Mouse (Mus musculus) limb, embryonic 13.5 days (tissue): Measurements from ENCODE around the gene Aldh8a1. TPM values are rescaled to one million over a fixed set of nuclear protein-coding genes. Genes with fewer than 3 reads are reported as not detected.
"Not testable (repeated sequence)": the region's sequence is repeated elsewhere in the genome, so short reads cannot be mapped to it uniquely, and the experiment has no call there.

Experiments
- ATAC-seq: fragments of 200-750 bp; cut with Nextera tagmentation; 2 replicates; pipeline ENCODE4 v1.8.0; 2017; ENCODE audit warnings: low read depth, moderate number of reproducible peaks, moderate TSS enrichment; ENCODE audit not compliant: low FRiP score
- H3K27ac ChIP-seq: fragments of 300-500 bp; sonication (generic); 2 replicates; pipeline ENCODE4 v1.5.1; 2015; ENCODE audit warnings: inconsistent platforms, mild to moderate bottlenecking, moderate library complexity
- H3K27me3 ChIP-seq: fragments of 300-500 bp; sonication (generic); 2 replicates; pipeline ENCODE4 v1.6.1; 2015; ENCODE audit warnings: mild to moderate bottlenecking, inconsistent platforms
- H3K36me3 ChIP-seq: fragments of 300-500 bp; sonication (generic); 2 replicates; pipeline ENCODE4 v1.6.1; 2015; ENCODE audit warnings: inconsistent platforms, mild to moderate bottlenecking, moderate library complexity
- H3K4me1 ChIP-seq: fragments of 300-500 bp; sonication (generic); 2 replicates; pipeline ENCODE4 v1.6.1; 2015; ENCODE audit warnings: inconsistent platforms
- H3K4me2 ChIP-seq: fragments of 300-500 bp; sonication (generic); replicated peaks from 2 replicates; pipeline ENCODE4 v1.6.1; 2015; ENCODE audit warnings: inconsistent platforms, mild to moderate bottlenecking, moderate library complexity
- H3K4me3 ChIP-seq: fragments of 300-500 bp; sonication (generic); 2 replicates; pipeline ENCODE4 v1.5.1; 2015; ENCODE audit warnings: moderate library complexity, mild to moderate bottlenecking, inconsistent platforms
- H3K9ac ChIP-seq: fragments of 300-500 bp; sonication (generic); 2 replicates; pipeline ENCODE4 v1.6.1; 2015; ENCODE audit warnings: mild to moderate bottlenecking, inconsistent platforms
- H3K9me3 ChIP-seq: fragments of 300-500 bp; sonication (generic); 2 replicates; pipeline ENCODE4 v1.6.1; 2016; ENCODE audit warnings: inconsistent platforms
- WGBS: fragments of 180-500 bp; shearing (Covaris S2); methylation state at CpG from one replicate; pipeline ENCODE4 v1.1.7; 2015; 5-methylcytosine and 5-hydroxymethylcytosine counted together
- polyA plus RNA-seq: library from polyadenylated mRNA; unstranded; fragments of >200 nt; fragmentation: Nextera tagmentation; extraction: Ambion mirVana; gene quantifications from 2 replicates; pipeline ENCODE4 v1.2.1, GENCODE M21; 2015

The Aldh8a1 gene
- polyA plus RNA-seq, 1 experiment from 2014 or later, result 0.14 TPM

DNA sequence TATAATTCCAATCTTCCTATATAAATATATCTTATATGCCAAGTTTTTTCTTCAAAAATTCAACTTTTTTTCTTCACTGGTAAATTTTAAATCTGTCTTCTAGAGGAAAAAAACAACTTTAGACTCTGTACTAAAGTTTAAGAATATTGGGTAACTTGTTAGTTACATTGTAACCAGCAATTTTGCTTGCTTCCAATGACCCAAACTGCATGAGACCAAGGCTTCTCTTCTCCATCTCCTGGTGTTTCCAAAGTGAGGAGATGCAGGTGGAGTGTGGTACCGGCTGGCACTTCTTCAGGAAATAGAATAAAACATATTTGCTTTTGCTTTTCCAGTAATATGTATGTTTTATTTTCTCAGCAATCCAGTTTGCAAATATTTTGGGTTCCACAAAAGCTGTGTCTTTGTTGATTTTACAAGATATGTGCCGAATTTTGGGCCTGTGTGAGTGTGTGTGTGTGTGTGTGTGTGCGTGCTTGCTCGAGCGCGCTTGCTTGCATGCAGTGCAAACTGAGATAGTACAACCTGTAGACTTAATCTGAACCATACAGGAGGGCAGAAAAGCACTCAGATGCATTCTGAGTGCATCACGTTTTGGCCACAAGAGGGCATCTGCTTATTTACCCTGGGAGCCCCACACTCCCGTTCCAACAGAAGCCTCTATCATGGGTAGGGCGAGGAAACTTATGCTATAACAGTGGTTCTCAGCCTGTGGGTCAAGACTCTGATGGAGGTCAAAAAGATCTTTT, 1.3 kb downstream of the Aldh8a1 start:
- Histone ChIP-seq H3K9me3 (no peaks in the 10 kb centered on the region), H3K27me3 (peaks cover 4% of the 10 kb centered on the region; the same call in 1 of the 2 replicates), H3K36me3 (no peaks in the 10 kb centered on the region), H3K4me3 (no peak overlapping the region), H3K27ac (no peak overlapping the region), H3K4me2 (no peak overlapping the region), H3K9ac (no peak overlapping the region), H3K4me1 (no peaks in the 10 kb centered on the region)
- 67% methylated on average over 9 of the region's 9 CpGs for WGBS
- no peak for ATAC-seq

DNA sequence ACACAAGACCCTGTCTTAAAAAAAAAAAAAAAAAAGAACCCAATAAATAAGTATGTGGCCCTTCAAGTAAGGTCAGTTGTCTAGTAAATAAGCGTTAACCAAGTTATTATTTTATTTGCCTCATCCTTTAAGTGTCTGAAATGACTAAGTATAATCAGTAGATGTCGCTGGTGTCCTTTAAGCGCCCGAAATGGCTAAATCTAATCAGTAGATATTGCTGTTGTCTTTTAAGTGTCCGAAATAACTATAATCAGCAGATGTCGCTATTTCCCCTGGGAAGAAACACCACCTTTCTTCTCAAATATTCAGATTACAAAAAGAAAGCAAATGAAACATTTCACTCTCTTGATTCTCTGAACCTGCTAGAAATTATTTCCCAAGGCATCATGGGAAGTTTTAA, 5.8 kb downstream of the Aldh8a1 start:
- 24% methylated on average over 6 of the region's 6 CpGs for WGBS
- H3K27me3 ChIP-seq, result peaks cover 4% of the 10 kb centered on the region; the same call in 1 of the 2 replicates
- no peak for ATAC-seq

DNA sequence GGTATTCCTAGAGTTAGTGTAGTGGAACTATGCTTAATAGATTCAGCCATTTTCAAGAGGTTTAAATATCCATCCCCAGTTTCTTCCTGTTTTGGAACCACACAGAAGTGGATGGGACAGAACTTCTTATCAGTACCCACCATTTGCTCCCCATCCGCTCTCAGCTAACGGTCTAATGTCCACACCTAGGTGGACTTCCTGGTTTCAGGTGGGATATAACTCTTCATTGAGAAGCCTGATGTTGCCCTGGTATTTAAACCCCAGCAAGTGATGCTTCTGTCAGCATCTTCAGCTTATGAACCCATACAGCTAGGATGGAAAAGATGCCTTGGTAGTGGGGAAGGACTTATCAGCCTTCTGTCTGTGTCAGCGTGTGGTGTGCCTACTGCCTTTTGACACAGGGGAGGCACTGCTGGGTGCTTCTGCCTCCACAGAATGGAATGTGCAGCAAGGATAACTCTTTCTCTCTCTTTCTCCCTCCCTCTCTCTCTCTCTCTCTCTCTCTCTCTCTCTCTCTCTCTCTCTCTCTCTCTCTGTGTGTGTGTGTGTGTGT, 8.1 kb downstream of the Aldh8a1 start:
- Histone ChIP-seq H3K9ac (no peak overlapping the region), H3K9me3 (no peaks in the 10 kb centered on the region), H3K4me2 (no peak overlapping the region), H3K4me1 (no peaks in the 10 kb centered on the region), H3K36me3 (no peaks in the 10 kb centered on the region), H3K27me3 (peaks cover 4% of the 10 kb centered on the region; the same call in 1 of the 2 replicates), H3K27ac (no peak overlapping the region), H3K4me3 (no peak overlapping the region)
- no peak for ATAC-seq
- WGBS, result 83% methylated on average over 3 of the region's 3 CpGs

More for the DNA sequence above, 5.8 kb downstream of the Aldh8a1 start:
- Histone ChIP-seq H3K4me1 (no peaks in the 10 kb centered on the region), H3K9me3 (no peaks in the 10 kb centered on the region), H3K27ac (no peak overlapping the region), H3K9ac (no peak overlapping the region), H3K4me3 (no peak overlapping the region), H3K4me2 (no peak overlapping the region), H3K36me3 (no peaks in the 10 kb centered on the region)

DNA sequence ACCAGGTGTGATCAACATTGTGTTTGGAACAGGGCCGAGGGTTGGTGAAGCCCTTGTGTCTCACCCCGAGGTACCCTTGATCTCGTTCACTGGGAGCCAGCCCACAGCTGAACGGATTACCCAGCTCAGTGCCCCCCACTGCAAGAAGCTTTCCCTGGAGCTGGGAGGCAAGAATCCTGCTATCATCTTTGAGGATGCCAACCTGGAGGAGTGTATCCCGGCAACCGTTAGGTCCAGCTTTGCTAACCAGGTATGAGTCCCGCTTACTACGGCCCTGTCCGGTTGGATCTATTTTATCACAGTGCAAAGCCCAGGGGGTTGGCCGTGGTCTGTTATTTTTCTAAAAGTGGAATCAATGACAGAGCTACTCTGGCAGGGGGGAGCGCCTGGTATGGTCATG, 12.0 kb downstream of the Aldh8a1 start:
- 80% methylated on average over 11 of the region's 11 CpGs for WGBS
- no peaks in the 10 kb centered on the region for H3K27me3 ChIP-seq
- no peak overlapping the region for H3K4me3 ChIP-seq
- no peak overlapping the region for H3K27ac ChIP-seq
- no peak for ATAC-seq
- H3K36me3 ChIP-seq, result no peaks in the 10 kb centered on the region
- no peaks in the 10 kb centered on the region for H3K4me1 ChIP-seq
- H3K9me3 ChIP-seq, result no peaks in the 10 kb centered on the region
- no peak overlapping the region for H3K4me2 ChIP-seq
- H3K9ac ChIP-seq, result no peak overlapping the region

DNA sequence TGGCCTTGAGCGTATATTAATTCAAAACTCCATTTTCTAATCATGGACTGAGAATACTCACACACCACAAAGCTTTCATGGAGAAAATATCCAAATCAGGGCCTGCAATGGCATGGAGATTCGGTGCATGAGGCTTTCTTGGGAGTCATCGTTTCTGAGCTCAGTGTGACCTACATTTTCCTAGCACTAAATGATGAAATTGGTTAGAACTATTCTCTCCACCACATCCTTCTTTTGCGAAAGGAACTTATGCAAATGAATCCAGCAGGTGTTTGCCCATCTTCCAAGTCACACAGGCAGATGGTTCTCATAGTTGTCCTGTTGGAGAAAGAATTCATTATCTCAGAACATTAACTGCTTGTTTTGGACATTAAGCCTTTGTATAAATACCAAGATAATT, 13.3 kb downstream of the Aldh8a1 start:
- H3K27me3 ChIP-seq, result no peaks in the 10 kb centered on the region
- no peak overlapping the region for H3K9ac ChIP-seq
- no peak for ATAC-seq
- WGBS, result 84% methylated on average over 4 of the region's 4 CpGs
- no peaks in the 10 kb centered on the region for H3K36me3 ChIP-seq
- no peak overlapping the region for H3K27ac ChIP-seq
- no peak overlapping the region for H3K4me3 ChIP-seq
- H3K9me3 ChIP-seq, result no peaks in the 10 kb centered on the region
- H3K4me2 ChIP-seq, result no peak overlapping the region
- no peaks in the 10 kb centered on the region for H3K4me1 ChIP-seq

DNA sequence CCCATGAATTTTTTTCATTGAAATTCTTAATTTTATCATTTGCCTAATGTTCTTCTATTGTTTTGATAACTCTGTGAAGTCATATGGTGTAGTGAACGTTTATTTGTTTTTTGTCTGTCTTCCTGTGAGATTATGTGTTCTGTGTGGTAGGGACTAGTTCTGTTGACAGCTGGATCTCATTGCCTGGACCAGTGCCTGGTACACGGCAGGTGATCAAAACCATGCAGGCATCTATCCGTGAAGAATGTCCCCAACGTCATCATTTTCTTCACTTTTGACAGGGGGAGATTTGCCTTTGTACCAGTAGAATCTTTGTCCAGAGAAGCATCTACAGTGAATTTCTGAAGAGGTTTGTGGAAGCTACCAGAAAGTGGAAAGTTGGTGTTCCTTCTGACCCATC, 14.2 kb downstream of the Aldh8a1 start:
- no peak overlapping the region for H3K27ac ChIP-seq
- 62% methylated on average over 4 of the region's 4 CpGs for WGBS
- H3K4me3 ChIP-seq, result no peak overlapping the region
- H3K27me3 ChIP-seq, result no peaks in the 10 kb centered on the region
- no peaks in the 10 kb centered on the region for H3K4me1 ChIP-seq
- ATAC-seq, result no peak
- no peak overlapping the region for H3K4me2 ChIP-seq
- H3K9ac ChIP-seq, result no peak overlapping the region
- no peaks in the 10 kb centered on the region for H3K9me3 ChIP-seq
- no peaks in the 10 kb centered on the region for H3K36me3 ChIP-seq

DNA sequence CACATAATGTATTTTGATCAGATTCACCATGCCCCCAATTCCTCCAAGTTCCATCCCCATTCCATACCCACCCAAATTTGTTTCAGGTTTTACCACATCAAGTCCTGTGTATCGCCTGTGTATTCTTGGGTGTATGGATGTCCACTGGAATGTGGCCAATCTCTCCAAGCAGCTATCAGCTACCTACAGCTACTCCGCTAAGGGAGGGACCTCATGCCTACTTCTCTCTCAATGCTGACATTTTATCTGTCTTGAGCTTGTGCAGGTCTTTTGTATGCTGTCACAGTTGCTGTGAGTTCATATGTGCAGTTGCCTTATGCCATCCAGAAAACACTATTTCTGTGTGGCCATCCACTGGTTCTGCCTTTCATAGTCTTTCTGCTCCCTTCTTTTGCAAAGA, 16.3 kb downstream of the Aldh8a1 start:
- Histone ChIP-seq H3K27me3 (no peaks in the 10 kb centered on the region), H3K27ac (no peak overlapping the region), H3K4me3 (no peak overlapping the region), H3K9ac (no peak overlapping the region), H3K36me3 (no peaks in the 10 kb centered on the region), H3K4me2 (no peak overlapping the region), H3K4me1 (no peaks in the 10 kb centered on the region), H3K9me3 (no peaks in the 10 kb centered on the region)
- WGBS, result 94% methylated on average over 2 of the region's 2 CpGs
- no peak for ATAC-seq

DNA sequence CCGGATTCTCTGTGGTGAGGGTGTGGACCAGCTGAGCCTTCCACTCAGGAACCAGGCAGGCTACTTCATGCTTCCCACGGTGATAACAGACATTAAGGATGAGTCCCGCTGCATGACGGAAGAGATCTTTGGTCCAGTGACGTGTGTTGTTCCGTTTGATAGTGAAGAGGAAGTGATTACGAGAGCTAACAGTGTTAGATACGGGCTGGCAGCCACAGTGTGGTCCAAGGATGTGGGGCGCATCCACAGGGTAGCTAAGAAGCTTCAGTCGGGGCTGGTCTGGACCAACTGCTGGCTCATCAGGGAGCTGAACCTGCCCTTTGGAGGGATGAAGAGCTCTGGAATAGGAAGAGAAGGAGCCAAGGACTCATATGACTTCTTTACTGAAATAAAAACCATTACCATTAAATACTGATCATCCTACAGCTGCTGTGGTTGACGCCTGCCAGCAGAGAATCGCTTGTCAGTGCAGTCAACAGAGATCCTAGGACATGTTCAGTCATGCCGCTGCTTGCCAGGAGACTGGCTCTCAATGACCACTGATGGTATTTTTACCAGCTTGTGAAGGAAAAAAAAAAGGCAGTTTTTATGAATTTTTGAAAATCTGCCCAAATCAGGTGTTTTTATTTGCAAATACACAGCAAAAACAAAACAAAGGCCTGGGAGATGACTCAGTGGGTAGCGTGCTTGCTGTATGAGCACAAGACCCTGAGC, 18.5 kb downstream of the Aldh8a1 start:
- no peaks in the 10 kb centered on the region for H3K9me3 ChIP-seq
- ATAC-seq, result no peak
- no peaks in the 10 kb centered on the region for H3K27me3 ChIP-seq
- H3K4me3 ChIP-seq, result no peak overlapping the region
- no peaks in the 10 kb centered on the region for H3K36me3 ChIP-seq
- no peak overlapping the region for H3K9ac ChIP-seq
- H3K4me1 ChIP-seq, result no peaks in the 10 kb centered on the region
- no peak overlapping the region for H3K4me2 ChIP-seq
- H3K27ac ChIP-seq, result no peak overlapping the region
- WGBS, result 83% methylated on average over 14 of the region's 14 CpGs

DNA sequence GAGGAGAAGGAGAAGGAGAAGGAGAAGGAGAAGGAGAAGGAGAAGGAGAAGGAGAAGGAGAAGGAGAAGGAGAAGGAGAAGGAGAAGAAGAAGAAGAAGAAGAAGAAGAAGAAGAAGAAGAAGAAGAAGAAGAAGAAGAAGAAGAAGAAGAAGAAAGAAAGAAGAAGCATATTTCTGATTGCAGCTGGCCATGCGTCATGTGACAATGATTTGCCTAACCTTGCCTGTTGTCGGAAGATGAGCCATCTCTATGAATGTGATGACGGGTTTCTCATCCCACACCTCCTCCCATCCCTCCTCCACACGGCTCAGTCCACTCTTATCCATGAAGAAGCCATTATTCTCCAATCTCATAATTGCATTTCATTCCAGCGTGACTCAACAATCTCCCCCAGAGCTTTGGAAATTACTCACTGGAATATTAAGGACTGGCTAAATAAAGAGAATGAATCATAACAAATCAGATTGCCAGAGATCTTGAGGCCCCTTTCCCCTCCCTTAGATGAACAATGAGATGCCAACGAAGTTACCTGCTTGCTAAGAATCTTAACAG, 21.9 kb downstream of the Aldh8a1 start:
- not testable (repeated sequence) for H3K27me3 ChIP-seq, H3K4me3 ChIP-seq, H3K36me3 ChIP-seq, H3K4me2 ChIP-seq, ATAC-seq, H3K27ac ChIP-seq, H3K9me3 ChIP-seq, H3K9ac ChIP-seq, H3K4me1 ChIP-seq
- 84% methylated on average over 6 of the region's 6 CpGs for WGBS

DNA sequence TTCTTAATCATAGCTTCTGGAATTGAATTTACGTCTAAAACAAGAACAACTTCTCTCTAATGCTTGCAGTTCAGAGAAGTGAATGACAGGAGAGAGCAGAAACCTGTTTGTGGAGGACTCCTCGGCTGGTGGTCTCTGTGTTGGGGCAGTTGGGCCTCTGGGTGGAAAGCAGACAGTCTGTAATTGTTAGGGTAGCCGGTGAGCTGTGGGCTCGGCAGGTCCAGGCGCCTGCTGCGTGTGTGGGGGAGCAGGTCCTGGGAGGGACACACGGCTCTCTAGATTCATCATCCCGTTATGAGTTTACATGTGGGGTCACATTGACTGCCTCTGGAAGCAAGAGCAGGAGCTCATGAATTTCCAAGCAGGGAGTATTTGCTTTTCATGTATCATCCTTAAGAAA, 22.5 kb downstream of the Aldh8a1 start:
- WGBS, result 48% methylated on average over 8 of the region's 8 CpGs
- no peak for ATAC-seq
- H3K9ac ChIP-seq, result no peak overlapping the region

DNA sequence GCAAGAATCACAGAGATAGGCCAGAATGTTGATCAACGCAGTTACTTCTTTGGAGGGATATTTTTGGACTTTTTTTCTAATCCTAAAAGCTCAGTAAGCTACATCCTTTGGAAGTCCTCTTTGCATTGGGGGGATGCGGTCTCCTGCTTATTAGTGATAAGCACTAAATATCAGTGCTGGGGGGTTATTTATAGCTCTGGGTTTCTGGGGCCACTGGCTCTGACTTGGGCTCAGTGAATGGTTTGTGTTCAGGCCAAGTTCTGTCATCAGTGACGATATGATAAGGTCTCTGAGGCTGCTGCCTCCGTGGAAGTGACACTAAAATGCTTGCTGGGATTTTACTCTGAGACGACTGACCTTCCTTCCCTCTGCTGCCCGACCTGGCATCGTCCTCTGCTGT, 22.9 kb downstream of the Aldh8a1 start:
- Histone ChIP-seq H3K4me3 (no peak overlapping the region), H3K27ac (no peak overlapping the region), H3K9me3 (no peaks in the 10 kb centered on the region), H3K4me1 (no peaks in the 10 kb centered on the region), H3K36me3 (no peaks in the 10 kb centered on the region), H3K9ac (no peak overlapping the region), H3K27me3 (no peaks in the 10 kb centered on the region), H3K4me2 (no peak overlapping the region)
- ATAC-seq, result no peak
- 72% methylated on average over 7 of the region's 7 CpGs for WGBS

More for the DNA sequence above, 22.5 kb downstream of the Aldh8a1 start:
- no peak overlapping the region for H3K4me2 ChIP-seq
- no peak overlapping the region for H3K27ac ChIP-seq
- no peaks in the 10 kb centered on the region for H3K4me1 ChIP-seq
- H3K4me3 ChIP-seq, result no peak overlapping the region
- no peaks in the 10 kb centered on the region for H3K9me3 ChIP-seq
- no peaks in the 10 kb centered on the region for H3K36me3 ChIP-seq
- no peaks in the 10 kb centered on the region for H3K27me3 ChIP-seq

DNA sequence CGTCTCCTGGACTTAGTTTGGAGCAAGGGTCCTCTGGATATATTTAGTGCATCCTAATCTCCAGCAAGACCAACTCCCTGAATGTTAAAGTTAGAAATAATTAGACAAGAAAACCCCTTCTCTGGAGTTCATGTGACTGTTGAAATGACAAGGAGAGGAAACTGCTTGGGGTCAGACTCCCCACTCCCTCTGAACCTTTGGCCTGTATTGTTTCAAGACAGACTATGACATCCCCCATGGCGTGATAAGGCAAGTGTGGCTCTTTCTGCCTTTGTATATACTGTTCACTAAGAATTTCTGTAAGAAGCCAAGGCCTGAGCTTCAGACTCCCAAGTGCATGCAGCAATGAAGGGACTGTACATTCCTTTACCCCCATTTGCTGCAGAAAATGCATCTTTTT, 23.4 kb downstream of the Aldh8a1 start:
- Histone ChIP-seq H3K27me3 (no peaks in the 10 kb centered on the region), H3K9ac (no peak overlapping the region), H3K9me3 (no peaks in the 10 kb centered on the region), H3K36me3 (no peaks in the 10 kb centered on the region), H3K27ac (no peak overlapping the region), H3K4me3 (no peak overlapping the region), H3K4me1 (no peaks in the 10 kb centered on the region), H3K4me2 (no peak overlapping the region)
- 69% methylated on average over 2 of the region's 2 CpGs for WGBS
- no peak for ATAC-seq
